Mouse (Mus musculus) kidney, postnatal 25 days (tissue): Measurements from ENCODE around the gene Actr3b.
"Not testable (repeated sequence)": the region's sequence is repeated elsewhere in the genome, so short reads cannot be mapped to it uniquely, and the experiment has no call there.

ENCODE experiments used
- DNase-seq, 2 experiments: peaks; one replicate each; pipeline ENCODE4 v3.0.0; 2021; ENCODE audit warnings: mixed read lengths in 2 of 2

Gene Actr3b

DNA sequence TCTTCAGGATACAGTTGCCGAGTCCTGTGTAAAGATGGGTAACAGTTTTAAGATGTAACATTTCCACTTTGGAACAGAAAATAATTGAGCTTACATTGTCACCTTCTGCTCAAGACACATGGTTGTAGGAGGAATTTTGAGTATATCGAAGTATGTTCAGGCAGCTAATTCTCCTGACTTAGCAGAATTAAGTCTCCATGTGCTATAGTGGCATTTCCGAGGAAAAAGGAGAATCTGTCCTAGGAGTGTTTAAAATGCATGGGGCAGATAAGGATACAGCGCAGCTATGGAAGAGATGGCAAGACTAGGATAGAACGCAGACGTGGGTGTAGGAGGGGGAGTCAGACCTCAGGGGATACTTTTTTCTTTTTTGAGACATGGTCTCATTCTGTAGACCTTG, 31.8 kb downstream of the Actr3b start:
- no peak for DNase-seq

DNA sequence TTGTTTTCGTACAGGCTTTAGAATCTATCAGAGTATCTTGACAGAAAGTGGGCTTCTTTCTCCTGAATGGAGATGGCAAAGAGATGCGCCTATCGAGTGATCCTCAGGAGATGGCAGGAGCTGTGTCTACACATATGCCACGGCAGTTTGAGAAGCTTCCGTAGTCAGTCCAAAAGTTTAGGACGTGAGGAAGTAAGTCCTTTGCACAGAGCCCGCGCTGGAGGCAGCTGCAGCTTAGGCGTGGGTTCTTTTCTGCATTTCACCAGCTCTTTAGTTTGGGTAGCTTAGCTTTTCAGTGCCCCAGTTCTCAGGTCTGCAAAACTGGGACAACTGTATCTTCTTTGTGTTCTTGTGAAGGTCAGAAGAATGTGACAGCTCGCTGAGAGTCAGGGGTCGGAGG, 38.0 kb downstream of the Actr3b start:
- no peak for DNase-seq

DNA sequence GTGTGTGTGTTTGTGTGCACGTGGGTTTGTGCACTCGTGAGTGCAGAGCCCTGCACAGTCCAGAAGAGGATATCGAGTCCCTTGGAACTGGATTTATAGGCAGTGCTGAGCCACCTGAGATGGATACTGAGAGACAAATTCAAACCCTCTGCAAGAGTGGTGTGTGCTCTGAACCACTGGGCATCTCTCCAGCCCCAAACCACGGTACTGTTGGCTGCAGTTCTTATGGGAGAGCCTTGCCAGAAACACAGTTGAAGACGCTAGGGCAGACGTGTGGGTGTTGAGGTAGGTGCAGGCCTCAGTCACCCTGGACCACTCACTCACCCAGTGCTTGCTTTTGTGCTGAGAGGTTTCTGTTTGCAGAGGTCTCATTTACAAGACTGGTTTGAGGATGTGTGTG, 41.1 kb downstream of the Actr3b start:
- DNase-seq, result no peak

DNA sequence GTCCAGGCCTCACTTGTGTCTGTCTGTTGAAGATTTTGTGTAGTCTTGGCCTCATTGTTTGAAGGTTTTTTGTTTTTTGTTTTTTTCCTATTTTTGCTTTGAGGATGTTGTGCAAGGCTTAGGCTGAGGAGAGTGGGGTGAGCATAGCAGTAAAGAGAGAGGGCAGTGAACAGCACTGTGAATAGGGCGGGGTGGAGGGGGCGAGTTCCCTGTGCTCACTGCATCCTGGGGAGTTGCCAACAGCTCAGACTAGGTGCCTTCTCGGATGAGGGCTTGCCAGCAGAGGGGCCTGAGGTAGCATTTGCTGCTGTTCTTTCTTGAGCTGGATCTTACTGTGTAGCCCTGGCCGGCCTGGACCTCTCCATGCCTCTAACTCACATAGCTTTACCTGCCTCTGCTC, 41.9 kb downstream of the Actr3b start:
- no peak for DNase-seq

GRCm38 (mm10) chr5:25804569-25804968, 44.8 kb downstream of the Actr3b start:
- DNase-seq, result no peak

DNA sequence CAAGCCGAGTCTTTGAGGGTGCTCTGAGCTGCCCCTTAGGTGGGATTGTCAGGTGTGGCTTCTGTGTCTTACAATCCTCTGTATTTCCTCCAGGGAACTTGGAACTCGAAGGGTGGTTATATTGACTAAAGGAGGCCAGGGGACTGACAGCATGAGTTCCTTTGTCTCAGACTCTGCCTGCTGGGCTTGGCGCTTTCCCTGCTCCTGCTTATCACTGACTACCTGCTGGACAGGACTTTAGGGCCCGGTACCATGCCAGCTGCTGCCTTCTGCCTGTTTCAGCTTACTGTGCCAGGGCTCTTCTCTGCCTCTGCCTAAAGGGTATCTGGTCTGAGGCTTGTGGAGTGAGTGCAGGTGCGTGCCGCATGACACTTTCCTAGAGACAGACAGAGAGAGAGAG, 53.1 kb downstream of the Actr3b start:
- DNase-seq, result no peak

DNA sequence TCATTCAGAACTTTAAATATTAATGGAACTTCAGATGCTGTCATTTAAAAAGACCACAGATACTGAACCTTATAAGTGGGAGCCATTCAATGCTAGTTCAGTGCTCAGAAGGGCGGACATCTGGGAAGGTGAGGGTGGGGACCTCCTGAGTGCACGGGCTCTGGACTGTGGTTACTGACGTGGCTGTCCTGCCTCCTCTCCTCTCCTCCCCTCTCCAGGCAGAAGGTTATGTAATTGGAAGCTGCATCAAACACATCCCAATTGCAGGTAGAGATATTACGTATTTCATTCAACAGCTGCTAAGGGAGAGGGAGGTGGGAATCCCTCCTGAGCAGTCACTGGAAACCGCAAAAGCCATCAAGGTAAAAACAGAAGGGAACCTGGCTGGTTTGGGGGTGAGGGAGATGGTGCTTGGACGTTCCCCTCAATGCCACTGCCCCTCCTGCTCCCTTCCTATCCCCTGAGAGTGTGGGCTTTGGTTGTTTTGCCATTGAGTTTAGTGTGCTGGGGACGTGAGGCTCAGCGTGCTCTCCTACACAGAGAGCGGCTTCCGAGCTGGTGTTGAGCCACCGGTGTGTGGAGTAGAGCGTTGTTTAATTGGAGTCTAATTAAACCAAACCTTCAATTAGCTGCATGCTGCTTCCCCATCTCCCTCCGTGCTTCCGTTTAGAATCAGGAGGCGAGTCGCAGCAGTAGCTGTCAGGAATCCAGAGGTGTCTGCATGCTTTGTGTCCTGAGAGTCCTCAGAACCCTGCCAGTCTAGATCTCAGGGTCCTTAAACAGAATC, 69.7 kb downstream of the Actr3b start:
- no peak for DNase-seq

DNA sequence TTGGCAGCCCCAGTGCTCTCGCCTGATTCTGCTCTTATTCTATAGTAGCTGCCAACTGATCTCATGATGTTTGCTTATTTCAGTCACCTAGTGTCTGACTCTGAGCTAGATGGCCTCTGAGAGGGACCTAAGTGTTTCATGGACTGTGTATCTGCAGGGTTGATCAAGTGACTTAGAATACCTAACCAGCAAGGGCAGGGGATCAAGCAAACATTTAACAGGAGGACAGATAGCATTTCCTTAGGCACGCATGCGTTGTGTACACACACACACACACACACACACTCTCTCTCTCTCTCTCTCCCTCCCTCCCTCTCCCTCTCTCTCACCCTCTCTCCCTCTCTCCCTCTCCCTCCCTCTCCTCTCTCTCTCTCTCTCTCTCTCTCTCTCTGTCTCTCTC, 71.0 kb downstream of the Actr3b start:
- no peak for DNase-seq

- DNase-seq, result peak in 1 of 2 experiments; percentile 56
These were observed 71.8 kb downstream of the Actr3b start for GRCm38 (mm10) chr5:25831624-25832023.

DNA sequence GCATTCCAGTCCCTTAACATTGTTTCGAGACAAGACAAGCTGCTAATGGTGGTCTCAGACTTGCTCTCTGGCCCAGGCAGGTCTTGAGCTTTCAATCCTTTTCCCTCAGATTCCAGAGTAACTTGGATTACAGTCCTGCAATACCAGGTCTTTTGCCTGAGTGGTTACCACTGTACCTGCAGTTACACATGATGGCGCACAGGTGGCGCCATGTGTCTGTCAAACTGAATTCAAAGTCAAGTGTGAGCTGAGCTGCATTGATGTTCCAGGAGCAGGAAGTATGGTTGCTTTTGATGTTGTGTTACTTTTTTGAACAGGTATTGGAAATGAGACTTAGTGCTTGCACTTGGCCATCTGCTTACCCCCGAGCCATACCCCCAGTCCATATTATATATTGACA, 79.6 kb downstream of the Actr3b start:
- DNase-seq, result peak in 1 of 2 experiments; percentile 16

DNA sequence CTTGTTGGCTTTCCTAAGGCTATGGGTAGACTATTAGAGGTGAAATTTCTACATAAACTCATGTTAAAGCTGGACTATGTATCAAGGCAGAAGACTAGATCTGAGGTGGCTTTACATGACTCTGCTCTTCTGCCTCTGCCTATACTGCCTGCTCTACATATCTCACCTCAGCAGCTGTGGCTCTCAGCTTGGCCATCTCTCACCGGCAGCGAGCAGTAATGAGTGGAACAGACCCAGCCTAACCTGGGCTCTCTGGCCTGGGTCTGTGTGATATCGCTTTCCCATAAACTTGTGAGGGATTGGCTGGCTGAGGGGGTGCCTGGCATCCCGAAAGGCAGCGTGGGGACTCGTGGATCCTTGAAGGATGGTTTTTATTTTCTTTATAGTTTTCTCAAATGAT, 86.8 kb downstream of the Actr3b start:
- no peak for DNase-seq

GRCm38 (mm10) chr5:25847154-25847553, 87.4 kb downstream of the Actr3b start:
- DNase-seq, result no peak

GRCm38 (mm10) chr5:25848058-25848457, 88.3 kb downstream of the Actr3b start:
- peak; percentile 38 to 41 for DNase-seq

GRCm38 (mm10) chr5:25866201-25866600, 106.4 kb downstream of the Actr3b start:
- DNase-seq, result no peak

- DNase-seq, result no peak
These were observed 110.1 kb downstream of the Actr3b start for GRCm38 (mm10) chr5:25869880-25870279.

GRCm38 (mm10) chr5:25870632-25871031, 110.8 kb downstream of the Actr3b start:
- DNase-seq, result no peak

DNA sequence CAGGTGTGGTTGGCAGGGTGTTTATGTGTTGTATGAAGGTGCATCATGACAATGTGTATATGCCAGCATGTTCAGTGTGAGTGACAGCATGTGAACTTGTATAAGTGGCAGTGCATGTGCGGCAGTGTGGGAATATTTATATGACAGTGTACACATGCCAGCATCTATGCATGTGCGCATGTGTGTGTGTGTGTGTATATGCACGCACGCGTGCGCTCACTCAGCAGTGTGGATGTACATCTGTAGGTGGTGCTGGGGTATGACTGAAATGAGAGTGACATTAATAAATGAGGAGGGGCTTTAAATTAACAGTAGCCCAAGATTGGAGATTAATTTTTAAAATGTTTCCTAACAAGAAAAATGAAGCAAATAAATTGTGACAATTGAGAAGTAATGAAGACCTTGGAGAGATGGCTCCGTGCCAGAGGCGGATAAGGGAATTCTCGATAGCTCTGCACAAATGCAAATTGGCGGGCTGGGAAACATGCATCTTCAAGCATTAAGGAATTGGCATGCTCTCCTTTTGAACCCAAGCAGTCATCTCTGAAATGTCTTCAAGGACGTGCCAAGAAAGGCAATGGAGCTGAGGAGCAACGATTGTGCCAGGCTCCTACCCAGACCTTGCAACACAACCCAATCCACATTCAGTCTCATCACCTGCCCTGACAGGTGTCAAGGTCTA, 111.7 kb downstream of the Actr3b start:
- no peak for DNase-seq

- peak; percentile 32 to 51 for DNase-seq
These were observed 113.2 kb downstream of the Actr3b start for GRCm38 (mm10) chr5:25873046-25873445.

DNA sequence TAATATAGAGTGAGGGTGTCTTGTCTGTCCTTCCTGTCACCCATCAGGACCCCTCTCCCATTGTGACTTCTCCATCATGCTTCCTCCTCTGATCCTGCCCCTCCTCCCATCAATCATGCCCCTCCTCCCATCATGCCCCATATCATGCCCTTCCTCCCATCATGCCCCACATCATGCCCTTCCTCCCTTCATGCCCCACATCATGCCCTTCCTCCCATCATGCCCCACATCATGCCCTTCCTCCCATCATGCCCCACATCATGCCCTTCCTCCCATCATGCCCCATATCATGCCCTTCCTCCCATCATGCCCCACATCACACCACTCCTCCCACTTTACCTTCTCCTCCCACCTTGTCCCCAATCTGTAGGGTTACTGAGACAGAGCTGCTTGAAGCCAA, 116.1 kb downstream of the Actr3b start:
- DNase-seq, result not testable (repeated sequence)

- DNase-seq, result no peak
These were observed 117.5 kb downstream of the Actr3b start for GRCm38 (mm10) chr5:25877281-25877680.

GRCm38 (mm10) chr5:25877996-25878395, 118.2 kb downstream of the Actr3b start:
- no peak for DNase-seq

GRCm38 (mm10) chr5:25886708-25887107, 126.9 kb downstream of the Actr3b start:
- DNase-seq, result no peak

GRCm38 (mm10) chr5:25889746-25890382, 130.1 kb downstream of the Actr3b start:
- no peak for DNase-seq

DNA sequence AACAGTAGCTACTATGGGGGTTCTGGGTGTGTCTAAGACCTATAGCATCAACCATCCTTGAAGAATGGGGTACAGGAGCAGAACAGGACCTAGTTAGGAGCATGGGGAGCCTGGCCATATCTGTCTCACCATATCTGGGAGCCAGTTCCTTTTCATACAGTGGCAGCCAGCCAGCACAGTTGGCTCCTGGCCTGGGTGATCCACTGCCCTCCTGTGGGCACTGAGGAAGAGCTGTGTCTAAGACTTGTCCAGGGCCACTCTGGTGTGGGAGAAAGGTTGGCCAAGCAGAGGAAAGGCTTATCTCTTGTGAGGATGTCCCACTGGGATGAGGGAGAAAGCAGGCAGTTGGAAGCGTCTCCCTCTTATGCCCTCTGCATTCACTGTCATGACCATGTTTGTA, 131.5 kb downstream of the Actr3b start:
- peak; percentile 67 to 72 for DNase-seq
